Mouse (Mus musculus): Measurements from ENCODE around the gene Neurl4. TPM values are rescaled to one million over a fixed set of nuclear protein-coding genes. Genes with fewer than 3 reads are reported as not detected.

The Neurl4 gene
- polyA plus RNA-seq, 1 experiment from 2014 or later, result 18.7 TPM

GRCm38 (mm10) chr11:69938401-69938979 is 37.6 kb downstream of the Neurl4 start:
- WGBS, result 36% methylated on average over 9 of the region's 9 CpGs
- Histone ChIP-seq H3K27ac (ENCODE audit: low read length) (no peak overlapping the region), H3K4me2 (ENCODE audit: low read length) (no peak overlapping the region), H3K9me3 (replicated peaks; ENCODE audit: control insufficient read depth, low read length, poor library complexity, severe bottlenecking) (no peaks in the 10 kb centered on the region), H3K27me3 (ENCODE audit: control insufficient read depth, insufficient read depth, low read depth, low read length) (peaks cover 19% of the 10 kb centered on the region), H3K4me3 (ENCODE audit: low read depth, low read length) (no peak overlapping the region), H3K9ac (ENCODE audit: low read depth, low read length) (no peak overlapping the region), H3K4me1 (ENCODE audit: control insufficient read depth, insufficient read depth, low read length) (peaks cover 4% of the 10 kb centered on the region; the same call in 1 of the 2 replicates), H3K36me3 (ENCODE audit: control insufficient read depth, insufficient read depth, low read length) (no peaks in the 10 kb centered on the region)
- ATAC-seq, result no peak

- Histone ChIP-seq H3K9ac (ENCODE audit: low read depth, low read length) (no peak overlapping the region), H3K36me3 (ENCODE audit: control insufficient read depth, insufficient read depth, low read length) (no peaks in the 10 kb centered on the region), H3K27me3 (ENCODE audit: control insufficient read depth, insufficient read depth, low read depth, low read length) (peaks cover 19% of the 10 kb centered on the region), H3K4me3 (ENCODE audit: low read depth, low read length) (no peak overlapping the region), H3K27ac (ENCODE audit: low read length) (no peak overlapping the region), H3K4me1 (ENCODE audit: control insufficient read depth, insufficient read depth, low read length) (peaks cover 4% of the 10 kb centered on the region; the same call in 1 of the 2 replicates), H3K4me2 (ENCODE audit: low read length) (no peak overlapping the region), H3K9me3 (replicated peaks; ENCODE audit: control insufficient read depth, low read length, poor library complexity, severe bottlenecking) (no peaks in the 10 kb centered on the region)
- ATAC-seq, result no peak
- 75% methylated on average over 5 of the region's 5 CpGs for WGBS
Observed at GRCm38 (mm10) chr11:69939181-69939580, 38.3 kb downstream of the Neurl4 start.

- H3K36me3 ChIP-seq (ENCODE audit: control insufficient read depth, insufficient read depth, low read length), result no peaks in the 10 kb centered on the region
- H3K4me3 ChIP-seq (ENCODE audit: low read depth, low read length), result no peak overlapping the region
- ATAC-seq, result no peak
- H3K27me3 ChIP-seq (ENCODE audit: control insufficient read depth, insufficient read depth, low read depth, low read length), result peaks cover 19% of the 10 kb centered on the region
- no peak overlapping the region for H3K4me2 ChIP-seq (ENCODE audit: low read length)
- 93% methylated on average over 17 of the region's 17 CpGs for WGBS
- no peaks in the 10 kb centered on the region for H3K9me3 ChIP-seq (replicated peaks; ENCODE audit: control insufficient read depth, low read length, poor library complexity, severe bottlenecking)
- H3K9ac ChIP-seq (ENCODE audit: low read depth, low read length), result no peak overlapping the region
- H3K27ac ChIP-seq (ENCODE audit: low read length), result no peak overlapping the region
- peaks cover 2% of the 10 kb centered on the region; the same call in 1 of the 2 replicates for H3K4me1 ChIP-seq (ENCODE audit: control insufficient read depth, insufficient read depth, low read length)
Observed at GRCm38 (mm10) chr11:69939731-69940130, 38.9 kb downstream of the Neurl4 start.

- Histone ChIP-seq H3K9ac (ENCODE audit: low read depth, low read length) (no peak overlapping the region), H3K4me3 (ENCODE audit: low read depth, low read length) (no peak overlapping the region), H3K27me3 (ENCODE audit: control insufficient read depth, insufficient read depth, low read depth, low read length) (peaks cover 19% of the 10 kb centered on the region), H3K27ac (ENCODE audit: low read length) (no peak overlapping the region), H3K36me3 (ENCODE audit: control insufficient read depth, insufficient read depth, low read length) (no peaks in the 10 kb centered on the region), H3K4me2 (ENCODE audit: low read length) (no peak overlapping the region), H3K4me1 (ENCODE audit: control insufficient read depth, insufficient read depth, low read length) (0 out of 2 replicates have a peak, but pooled peaks cover 2% of the 10 kb centered on the region), H3K9me3 (replicated peaks; ENCODE audit: control insufficient read depth, low read length, poor library complexity, severe bottlenecking) (no peaks in the 10 kb centered on the region)
- ATAC-seq, result no peak
- 82% methylated on average over 4 of the region's 4 CpGs for WGBS
Observed at GRCm38 (mm10) chr11:69940962-69941361, 40.1 kb downstream of the Neurl4 start.

DNA sequence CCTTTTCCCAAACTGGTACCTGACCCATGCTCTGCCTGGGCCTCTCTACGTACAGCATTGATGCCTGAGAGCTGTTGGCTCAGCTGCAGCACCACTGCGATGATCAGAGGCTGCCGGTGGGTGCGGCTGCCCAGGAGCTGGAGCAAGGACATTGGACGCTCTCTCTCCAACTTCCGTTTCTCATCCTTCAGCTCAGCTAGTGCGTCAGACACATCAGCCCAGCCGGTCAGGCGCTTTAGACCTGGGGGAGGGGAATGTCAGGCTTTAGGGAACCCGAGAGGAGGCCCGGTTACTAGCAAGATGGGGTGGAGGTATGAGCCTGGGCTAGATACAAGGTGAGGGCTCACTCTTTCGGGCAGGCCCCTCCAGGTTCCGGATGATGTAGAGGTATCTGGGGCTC is 44.3 kb downstream of the Neurl4 start:
- Histone ChIP-seq H3K9me3 (replicated peaks; ENCODE audit: control insufficient read depth, low read length, poor library complexity, severe bottlenecking) (no peaks in the 10 kb centered on the region), H3K4me2 (ENCODE audit: low read length) (no peak overlapping the region), H3K9ac (ENCODE audit: low read depth, low read length) (no peak overlapping the region), H3K36me3 (ENCODE audit: control insufficient read depth, insufficient read depth, low read length) (no peaks in the 10 kb centered on the region), H3K4me1 (ENCODE audit: control insufficient read depth, insufficient read depth, low read length) (peaks cover 2% of the 10 kb centered on the region; the same call in 1 of the 2 replicates), H3K27me3 (ENCODE audit: control insufficient read depth, insufficient read depth, low read depth, low read length) (peaks cover 8% of the 10 kb centered on the region), H3K4me3 (ENCODE audit: low read depth, low read length) (no peak overlapping the region), H3K27ac (ENCODE audit: low read length) (no peak overlapping the region)
- ATAC-seq, result no peak
- WGBS, result 81% methylated on average over 13 of the region's 13 CpGs

- 92% methylated on average over 18 of the region's 18 CpGs for WGBS
- no peaks in the 10 kb centered on the region for H3K36me3 ChIP-seq (ENCODE audit: control insufficient read depth, insufficient read depth, low read length)
- H3K9ac ChIP-seq (ENCODE audit: low read depth, low read length), result no peak overlapping the region
- H3K27me3 ChIP-seq (ENCODE audit: control insufficient read depth, insufficient read depth, low read depth, low read length), result peaks cover 8% of the 10 kb centered on the region
- no peak overlapping the region for H3K4me3 ChIP-seq (ENCODE audit: low read depth, low read length)
- ATAC-seq, result no peak
- H3K27ac ChIP-seq (ENCODE audit: low read length), result no peak overlapping the region
- H3K4me1 ChIP-seq (ENCODE audit: control insufficient read depth, insufficient read depth, low read length), result peaks cover 2% of the 10 kb centered on the region; the same call in 1 of the 2 replicates
- no peaks in the 10 kb centered on the region for H3K9me3 ChIP-seq (replicated peaks; ENCODE audit: control insufficient read depth, low read length, poor library complexity, severe bottlenecking)
- no peak overlapping the region for H3K4me2 ChIP-seq (ENCODE audit: low read length)
Observed at GRCm38 (mm10) chr11:69945997-69946891, 45.4 kb downstream of the Neurl4 start.

- H3K9ac ChIP-seq (ENCODE audit: low read depth, low read length), result peak overlapping the region; percentile 48; the same call in 1 of the 2 replicates
Observed at GRCm38 (mm10) chr11:69947337-69948065, 46.6 kb downstream of the Neurl4 start.

DNA sequence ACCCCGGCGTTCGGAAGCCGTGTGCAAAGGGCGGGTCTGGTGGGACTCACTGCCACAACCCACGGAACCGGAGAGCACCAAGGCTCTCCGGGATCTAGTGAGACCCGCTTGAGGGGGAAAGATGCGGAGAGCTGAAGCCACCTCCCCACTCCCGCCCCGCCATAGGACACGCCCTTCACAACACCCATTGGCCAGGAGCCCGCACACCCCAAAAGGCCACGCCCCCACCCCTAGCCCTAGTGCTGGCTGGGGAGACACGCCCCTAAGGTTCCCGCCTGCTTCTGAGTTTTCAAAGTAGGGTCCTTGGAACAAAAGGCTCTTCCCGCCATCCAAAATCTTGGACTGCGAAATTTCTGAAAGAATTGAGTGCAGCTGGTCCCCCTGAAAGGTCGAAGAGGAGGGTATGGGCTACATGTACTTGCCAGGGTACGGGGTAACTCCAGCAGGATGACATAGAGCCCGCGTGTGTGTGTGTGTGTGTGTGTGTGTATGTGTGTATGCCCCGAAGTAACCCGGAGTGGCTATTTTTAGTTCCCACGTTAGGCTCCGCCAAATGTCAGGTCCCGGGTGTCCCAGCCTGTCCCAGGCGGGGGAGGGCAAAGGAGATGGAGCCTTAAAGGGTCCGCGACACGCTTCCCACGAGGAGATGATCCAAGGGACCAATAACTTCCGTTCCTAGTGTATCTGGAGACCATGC is 47.3 kb downstream of the Neurl4 start, which contains the start of gene Slc2a4:
Gene Slc2a4 (minus strand): TSS at position 123 of the 697 bp plus-strand sequence.
- under 1% methylated on average over 34 of the region's 34 CpGs for WGBS
- H3K9ac ChIP-seq (ENCODE audit: low read depth, low read length), result peak within 1 kb of the TSS; percentile 48; the same call in 1 of the 2 replicates
- H3K36me3 ChIP-seq (ENCODE audit: control insufficient read depth, insufficient read depth, low read length), result no peaks in the 10 kb centered on the region
- H3K4me2 ChIP-seq (ENCODE audit: low read length), result peak within 1 kb of the TSS; percentile 60
- peak within 1 kb of the TSS; percentile 44 for H3K4me3 ChIP-seq (ENCODE audit: low read depth, low read length)
- no peak within 1 kb of the TSS for H3K27ac ChIP-seq (ENCODE audit: low read length)
- peaks cover 8% of the 10 kb centered on the region for H3K27me3 ChIP-seq (ENCODE audit: control insufficient read depth, insufficient read depth, low read depth, low read length)
- H3K4me1 ChIP-seq (ENCODE audit: control insufficient read depth, insufficient read depth, low read length), result peaks cover 2% of the 10 kb centered on the region; the same call in 1 of the 2 replicates
- peak; percentile 90 for ATAC-seq
- H3K9me3 ChIP-seq (replicated peaks; ENCODE audit: control insufficient read depth, low read length, poor library complexity, severe bottlenecking), result no peaks in the 10 kb centered on the region

More at GRCm38 (mm10) chr11:69947337-69948065, 46.6 kb downstream of the Neurl4 start:
- Histone ChIP-seq H3K4me2 (ENCODE audit: low read length) (peak overlapping the region; percentile 60), H3K27ac (ENCODE audit: low read length) (no peak overlapping the region), H3K4me3 (ENCODE audit: low read depth, low read length) (peak overlapping the region; percentile 44), H3K36me3 (ENCODE audit: control insufficient read depth, insufficient read depth, low read length) (no peaks in the 10 kb centered on the region), H3K27me3 (ENCODE audit: control insufficient read depth, insufficient read depth, low read depth, low read length) (peaks cover 8% of the 10 kb centered on the region), H3K4me1 (ENCODE audit: control insufficient read depth, insufficient read depth, low read length) (peaks cover 2% of the 10 kb centered on the region; the same call in 1 of the 2 replicates), H3K9me3 (replicated peaks; ENCODE audit: control insufficient read depth, low read length, poor library complexity, severe bottlenecking) (no peaks in the 10 kb centered on the region)
- WGBS, result 2% methylated on average over 29 of the region's 29 CpGs
- ATAC-seq, result peak; percentile 52; the same call in 1 of the 2 replicates
